Mouse (Mus musculus) activated CD4-positive, CD25-positive, alpha-beta regulatory T cell, adult 4 months (primary cell): ENCODE results near the gene Acap3. TPM values are rescaled to one million over a fixed set of nuclear protein-coding genes. Genes with fewer than 3 reads are reported as not detected.
A peak's percentile ranks its signal among the peaks of the same experiment; 100 is the strongest.

Source experiments
- ATAC-seq: one replicate; pipeline ENCODE4 v1.8.0; 2017
- polyA plus RNA-seq, 2 experiments: library from polyadenylated mRNA; unstranded; fragments of 100-300 nt; shearing (Covaris generic); gene quantifications; one replicate each; pipeline ENCODE4 v1.2.1; 2017

The Acap3 gene
- polyA plus RNA-seq, 2 experiments from 2014 or later: 4.9 to 6.5 TPM

DNA sequence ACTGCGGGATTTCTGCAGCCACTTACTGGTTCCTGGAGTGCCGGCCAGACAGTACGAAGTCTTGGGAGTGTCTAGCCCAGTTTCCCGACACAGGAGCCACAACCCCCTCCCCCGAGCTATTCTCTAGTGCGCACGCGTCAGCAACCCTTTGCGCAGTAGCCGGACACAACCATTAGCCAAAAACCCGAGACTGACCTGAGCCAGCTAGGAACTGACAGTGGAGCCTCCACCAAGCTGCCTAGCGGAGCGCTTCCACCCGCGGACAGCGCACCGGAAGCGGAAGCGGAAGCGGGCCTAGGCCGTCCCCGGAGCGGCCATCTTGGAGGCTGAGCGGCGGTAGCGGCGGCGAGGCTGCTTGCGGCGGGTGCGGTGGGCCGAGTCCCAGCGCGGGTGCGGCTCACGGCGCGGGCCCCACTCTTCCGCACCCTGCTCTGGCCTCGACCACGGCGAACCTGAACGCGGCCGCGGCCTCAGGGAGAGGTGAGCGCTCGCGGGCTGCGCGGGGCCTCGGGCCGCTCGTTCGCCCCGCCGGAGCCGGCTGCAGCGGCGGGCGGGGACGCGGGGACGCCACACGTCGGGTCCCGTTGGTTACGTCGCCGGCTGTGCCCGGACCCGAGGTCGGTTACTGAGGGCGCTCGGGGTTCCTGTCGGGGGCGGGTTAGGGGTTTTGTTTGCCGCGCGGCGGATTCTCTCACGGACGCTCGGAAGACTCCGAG, 52.1 kb downstream of the Acap3 start, which contains the start of gene Ube2j2:
Gene Ube2j2 (plus strand): TSS at position 298 of the 716 bp plus-strand sequence.
- peak; percentile 90 for ATAC-seq

DNA sequence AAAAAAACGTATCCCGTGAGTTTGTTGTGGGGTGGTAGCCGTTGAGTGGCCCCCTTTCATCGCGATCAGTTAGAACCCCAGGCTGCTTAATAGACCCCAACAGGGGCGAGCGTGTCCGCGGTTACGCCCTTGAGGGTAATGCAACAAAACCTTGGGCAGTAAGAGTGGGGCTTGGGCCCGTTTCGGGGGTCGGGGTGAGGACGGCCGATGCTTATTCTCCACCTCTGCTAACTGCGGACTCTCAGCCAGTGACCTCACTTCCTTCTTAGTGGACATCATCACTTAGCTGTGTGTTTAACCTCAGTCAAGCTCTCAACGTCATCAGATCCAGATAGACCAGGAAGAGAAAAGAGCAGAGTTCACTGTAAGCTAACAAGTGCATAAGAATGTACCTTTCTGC, 52.6 kb downstream of the Acap3 start:
- ATAC-seq: peak; percentile 14

DNA sequence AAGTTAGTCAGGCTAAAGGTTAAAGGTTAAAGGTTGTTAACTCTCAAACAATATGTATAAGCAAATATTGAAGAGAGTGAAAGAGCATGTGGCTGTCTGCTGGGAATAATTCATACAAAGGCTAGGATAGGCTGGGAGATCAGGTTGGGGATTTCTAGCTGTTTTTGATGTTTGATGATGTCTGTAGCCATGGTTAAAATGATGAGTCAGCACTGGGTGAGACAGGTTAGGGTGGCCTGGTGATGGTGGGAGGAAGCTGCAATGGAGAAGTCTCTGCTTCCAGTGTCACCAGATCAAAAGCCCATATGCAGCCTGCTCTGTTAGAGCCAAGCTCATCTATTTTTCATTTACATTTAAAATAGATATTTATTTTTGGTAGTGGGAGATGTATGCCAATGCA, 55.5 kb downstream of the Acap3 start:
- no peak for ATAC-seq

DNA sequence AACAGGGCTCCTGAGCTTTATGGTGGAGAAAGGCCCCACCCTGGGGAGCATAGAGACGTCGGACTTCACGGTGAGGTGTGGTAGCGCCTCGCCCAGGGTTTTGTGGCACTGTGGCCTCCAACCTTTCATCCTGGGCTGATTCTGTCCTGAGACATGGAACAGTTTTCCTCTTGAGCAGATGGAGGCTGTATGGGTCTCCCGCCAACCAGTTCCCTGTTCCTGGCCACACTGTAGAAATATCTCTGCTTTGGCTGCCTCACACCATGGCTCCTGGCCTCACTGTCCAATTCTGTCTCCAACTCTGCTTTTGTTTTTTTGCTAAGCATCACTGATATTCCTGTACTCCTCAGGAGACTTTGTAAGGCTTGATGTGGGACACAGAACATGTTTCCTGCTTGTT, 63.9 kb downstream of the Acap3 start:
- no peak for ATAC-seq

Other genes starting within 250 kb of the Acap3 start
- not detected for gene Gm10563, start 246.4 kb upstream of the Acap3 start, polyA plus RNA-seq
- not detected for gene Mmp23, start 238.4 kb upstream of the Acap3 start, polyA plus RNA-seq
- 1 to 10 TPM; 2.2 to 6.4 TPM for gene Mib2, start 222.6 kb upstream of the Acap3 start, polyA plus RNA-seq
- 1 to 10 TPM; 1.2 to 1.9 TPM for gene Fndc10, start 197.5 kb upstream of the Acap3 start, polyA plus RNA-seq
- gene Ssu72, start 187.0 kb upstream of the Acap3 start, polyA plus RNA-seq: 100 to 1,000 TPM; 158 to 181 TPM
- gene Tmem240, start 157.0 kb upstream of the Acap3 start, polyA plus RNA-seq: under 1 TPM in 1 of 2 experiments, not detected in 1; 0.22 TPM
- gene Atad3a, start 130.7 kb upstream of the Acap3 start, polyA plus RNA-seq: 10 to 100 TPM; 16.3 to 21.0 TPM
- gene Vwa1, start 117.1 kb upstream of the Acap3 start, polyA plus RNA-seq: under 1 TPM in 1 of 2 experiments, not detected in 1; 0.09 TPM
- gene Tmem88b, start 105.9 kb upstream of the Acap3 start, polyA plus RNA-seq: under 1 TPM in 1 of 2 experiments, not detected in 1; 0.16 TPM
- not detected for gene Ankrd65, start 101.4 kb upstream of the Acap3 start, polyA plus RNA-seq
- gene Mrpl20, start 88.9 kb upstream of the Acap3 start, polyA plus RNA-seq: 100 to 1,000 TPM; 160 to 164 TPM
- 100 to 1,000 TPM; 115 to 122 TPM for gene Ccnl2, start 79.3 kb upstream of the Acap3 start, polyA plus RNA-seq
- gene Aurkaip1, start 60.5 kb upstream of the Acap3 start, polyA plus RNA-seq: 100 to 1,000 TPM; 216 TPM
- 1 to 10 TPM; 4.1 to 9.9 TPM for gene Mxra8, start 52.1 kb upstream of the Acap3 start, polyA plus RNA-seq
- gene Dvl1, start 44.4 kb upstream of the Acap3 start, polyA plus RNA-seq: 1 to 10 TPM; 2.1 to 2.7 TPM
- under 1 TPM; 0.16 to 0.25 TPM for gene Tas1r3, start 28.5 kb upstream of the Acap3 start, polyA plus RNA-seq
- gene Cptp, start 22.4 kb upstream of the Acap3 start, polyA plus RNA-seq: 10 to 100 TPM; 17.7 to 18.0 TPM
- 10 to 100 TPM; 82.2 to 87.0 TPM for gene Ints11, start 22.3 kb upstream of the Acap3 start, polyA plus RNA-seq
- 10 to 100 TPM; 12.6 to 25.3 TPM for gene Pusl1, start within 50 bp of the Acap3 start, polyA plus RNA-seq
- 10 to 100 TPM; 32.1 to 39.5 TPM for gene Ube2j2, start 52.0 kb downstream of the Acap3 start, polyA plus RNA-seq
- 1 to 10 TPM; 2.5 to 5.7 TPM for gene C1qtnf12, start 70.5 kb downstream of the Acap3 start, polyA plus RNA-seq
- gene B3galt6, start 100.8 kb downstream of the Acap3 start, polyA plus RNA-seq: under 1 TPM; 0.90 to 0.95 TPM
- 100 to 1,000 TPM; 464 to 478 TPM for gene Sdf4, start 101.0 kb downstream of the Acap3 start, polyA plus RNA-seq
- 100 to 1,000 TPM; 802 to 961 TPM for gene Tnfrsf4, start 122.0 kb downstream of the Acap3 start, polyA plus RNA-seq
- 100 to 1,000 TPM; 770 to 845 TPM for gene Tnfrsf18, start 134.3 kb downstream of the Acap3 start, polyA plus RNA-seq
- not detected for gene Ttll10, start 167.6 kb downstream of the Acap3 start, polyA plus RNA-seq
- 10 to 100 TPM; 14.9 to 19.3 TPM for gene 9430015G10Rik, start 218.2 kb downstream of the Acap3 start, polyA plus RNA-seq
- gene Rnf223, start 238.7 kb downstream of the Acap3 start, polyA plus RNA-seq: under 1 TPM in 1 of 2 experiments, not detected in 1; 0.20 TPM